Mouse (Mus musculus) liver, embryonic 16.5 days (tissue): ENCODE measurements around the gene Mcm2. TPM values are rescaled to one million over a fixed set of nuclear protein-coding genes. Genes with fewer than 3 reads are reported as not detected.

ENCODE experiments used
- ATAC-seq: fragments of 200-750 bp; cut with Nextera tagmentation; 2 replicates; pipeline ENCODE4 v1.8.0; 2017; ENCODE audit warnings: low read depth, mild to moderate bottlenecking, moderate number of reproducible peaks, moderate library complexity
- H3K27ac ChIP-seq: fragments of 300-500 bp; sonication (generic); 2 replicates; pipeline ENCODE4 v1.5.1; 2014; ENCODE audit warnings: mild to moderate bottlenecking, low read length
- H3K27me3 ChIP-seq: fragments of 300-500 bp; sonication (generic); 2 replicates; pipeline ENCODE4 v1.6.1; 2014; ENCODE audit warnings: low read depth, low read length, mixed read lengths; ENCODE audit not compliant: control insufficient read depth, insufficient read depth
- H3K36me3 ChIP-seq: fragments of 300-500 bp; sonication (generic); 2 replicates; pipeline ENCODE4 v1.6.1; 2014; ENCODE audit warnings: mild to moderate bottlenecking; ENCODE audit not compliant: control insufficient read depth, insufficient read depth
- H3K4me1 ChIP-seq: fragments of 300-500 bp; sonication (generic); 2 replicates; pipeline ENCODE4 v1.6.1; 2014; ENCODE audit warnings: low read depth, low read length, mixed read lengths; ENCODE audit not compliant: control insufficient read depth
- H3K4me2 ChIP-seq: fragments of 300-500 bp; sonication (generic); 2 replicates; pipeline ENCODE4 v1.6.1; 2014; ENCODE audit warnings: low read depth, low read length, mixed read lengths
- H3K4me3 ChIP-seq: fragments of 300-500 bp; sonication (generic); 2 replicates; pipeline ENCODE4 v1.5.1; 2014; ENCODE audit warnings: low read depth, mild to moderate bottlenecking, low read length
- H3K9ac ChIP-seq: fragments of 300-500 bp; sonication (generic); 2 replicates; pipeline ENCODE4 v1.6.1; 2014; ENCODE audit warnings: low read depth, low read length
- H3K9me3 ChIP-seq: fragments of 300-500 bp; sonication (generic); replicated peaks from 2 replicates; pipeline ENCODE4 v1.6.1; 2016; ENCODE audit warnings: low read length; ENCODE audit not compliant: control insufficient read depth
- WGBS: fragments of 180-500 bp; shearing (Covaris S2); extraction: QIAGEN DNeasy Blood & Tissue Kit; methylation state at CpG from one replicate; pipeline ENCODE4 v1.1.7; 2014; ENCODE audit not compliant: insufficient replicate concordance; 5-methylcytosine and 5-hydroxymethylcytosine counted together
- polyA plus RNA-seq: library from polyadenylated mRNA; unstranded; fragments of >200 nt; fragmentation: Nextera tagmentation; extraction: Ambion mirVana; gene quantifications from 2 replicates; pipeline ENCODE4 v1.2.1, GENCODE M21; 2015

The Mcm2 gene
- polyA plus RNA-seq, 1 experiment from 2014 or later = 128 TPM

- peaks cover 4% of the 10 kb centered on the region for H3K4me1 ChIP-seq
- H3K27ac ChIP-seq = no peak overlapping the region
- H3K4me3 ChIP-seq = no peak overlapping the region
- ATAC-seq = no peak
- no peaks in the 10 kb centered on the region for H3K27me3 ChIP-seq
- H3K36me3 ChIP-seq = no peaks in the 10 kb centered on the region
- H3K9ac ChIP-seq = no peak overlapping the region
- 69% methylated on average over 6 of the region's 6 CpGs for WGBS
- no peak overlapping the region for H3K4me2 ChIP-seq
- H3K9me3 ChIP-seq = no peaks in the 10 kb centered on the region
Observed at GRCm38 (mm10) chr6:88929451-88929850, 30.9 kb upstream of the Mcm2 start.

- Histone ChIP-seq H3K9me3 (no peaks in the 10 kb centered on the region), H3K36me3 (no peaks in the 10 kb centered on the region), H3K4me2 (no peak overlapping the region), H3K9ac (no peak overlapping the region), H3K4me3 (no peak overlapping the region), H3K27me3 (no peaks in the 10 kb centered on the region), H3K27ac (no peak overlapping the region), H3K4me1 (peaks cover 4% of the 10 kb centered on the region)
- WGBS = 47% methylated on average over 5 of the region's 5 CpGs
- ATAC-seq = no peak
Observed at GRCm38 (mm10) chr6:88928576-88928975, 30.0 kb upstream of the Mcm2 start.

GRCm38 (mm10) chr6:88928026-88928425 is 29.4 kb upstream of the Mcm2 start:
- no peak for ATAC-seq

GRCm38 (mm10) chr6:88927595-88927994 is 29.0 kb upstream of the Mcm2 start:
- Histone ChIP-seq H3K4me2 (no peak overlapping the region), H3K27ac (no peak overlapping the region), H3K27me3 (no peaks in the 10 kb centered on the region), H3K4me1 (peaks cover 4% of the 10 kb centered on the region), H3K36me3 (no peaks in the 10 kb centered on the region), H3K4me3 (no peak overlapping the region), H3K9ac (no peak overlapping the region), H3K9me3 (no peaks in the 10 kb centered on the region)
- WGBS = 16% methylated on average over 2 of the region's 2 CpGs
- no peak; the same call in 1 of the 2 replicates for ATAC-seq

More at GRCm38 (mm10) chr6:88928026-88928425, 29.4 kb upstream of the Mcm2 start:
- Histone ChIP-seq H3K4me2 (no peak overlapping the region), H3K27me3 (no peaks in the 10 kb centered on the region), H3K9me3 (no peaks in the 10 kb centered on the region), H3K4me3 (no peak overlapping the region), H3K9ac (no peak overlapping the region), H3K4me1 (peaks cover 4% of the 10 kb centered on the region), H3K27ac (no peak overlapping the region), H3K36me3 (no peaks in the 10 kb centered on the region)
- WGBS = 76% methylated on average over 1 of the region's 1 CpGs

GRCm38 (mm10) chr6:88926870-88927269 is 28.3 kb upstream of the Mcm2 start:
- no peaks in the 10 kb centered on the region for H3K36me3 ChIP-seq
- 14% methylated on average over 3 of the region's 3 CpGs for WGBS
- no peak overlapping the region for H3K4me3 ChIP-seq
- H3K9ac ChIP-seq = no peak overlapping the region
- H3K4me1 ChIP-seq = peaks cover 4% of the 10 kb centered on the region
- H3K27me3 ChIP-seq = no peaks in the 10 kb centered on the region
- ATAC-seq = peak; percentile 38; the same call in 1 of the 2 replicates
- no peaks in the 10 kb centered on the region for H3K9me3 ChIP-seq
- H3K4me2 ChIP-seq = no peak overlapping the region
- H3K27ac ChIP-seq = no peak overlapping the region

- ATAC-seq = no peak
- H3K27ac ChIP-seq = no peak overlapping the region
Observed at GRCm38 (mm10) chr6:88925640-88926205, 27.1 kb upstream of the Mcm2 start.

GRCm38 (mm10) chr6:88924502-88925275 is 26.1 kb upstream of the Mcm2 start:
- 24% methylated on average over 5 of the region's 5 CpGs for WGBS
- Histone ChIP-seq H3K4me3 (no peak overlapping the region), H3K4me2 (no peak overlapping the region), H3K27ac (no peak overlapping the region), H3K36me3 (no peaks in the 10 kb centered on the region), H3K4me1 (peaks cover 4% of the 10 kb centered on the region), H3K9me3 (no peaks in the 10 kb centered on the region), H3K9ac (no peak overlapping the region), H3K27me3 (no peaks in the 10 kb centered on the region)
- no peak for ATAC-seq

More at GRCm38 (mm10) chr6:88925640-88926205, 27.1 kb upstream of the Mcm2 start:
- Histone ChIP-seq H3K36me3 (no peaks in the 10 kb centered on the region), H3K9ac (no peak overlapping the region), H3K4me3 (no peak overlapping the region), H3K4me2 (no peak overlapping the region), H3K9me3 (no peaks in the 10 kb centered on the region), H3K27me3 (no peaks in the 10 kb centered on the region), H3K4me1 (peaks cover 4% of the 10 kb centered on the region)
- WGBS = 55% methylated on average over 4 of the region's 4 CpGs

- peaks cover 32% of the 10 kb centered on the region for H3K4me1 ChIP-seq
- WGBS = 81% methylated on average over 8 of the region's 8 CpGs
Observed at GRCm38 (mm10) chr6:88918802-88919201, 20.2 kb upstream of the Mcm2 start.

GRCm38 (mm10) chr6:88916153-88916552 is 17.6 kb upstream of the Mcm2 start:
- no peaks in the 10 kb centered on the region for H3K9me3 ChIP-seq
- H3K4me1 ChIP-seq = peaks cover 42% of the 10 kb centered on the region
- peaks cover 11% of the 10 kb centered on the region; the same call in 1 of the 2 replicates for H3K36me3 ChIP-seq
- peak overlapping the region; percentile 55 for H3K4me2 ChIP-seq
- no peaks in the 10 kb centered on the region for H3K27me3 ChIP-seq
- 62% methylated on average over 1 of the region's 1 CpGs for WGBS
- peak; percentile 56 for ATAC-seq
- H3K4me3 ChIP-seq = peak overlapping the region; percentile 37
- H3K9ac ChIP-seq = no peak overlapping the region; the same call in 1 of the 2 replicates
- H3K27ac ChIP-seq = peak overlapping the region; percentile 94

More at GRCm38 (mm10) chr6:88918802-88919201, 20.2 kb upstream of the Mcm2 start:
- Histone ChIP-seq H3K36me3 (no peaks in the 10 kb centered on the region), H3K4me2 (no peak overlapping the region), H3K9me3 (no peaks in the 10 kb centered on the region), H3K27ac (no peak overlapping the region), H3K4me3 (no peak overlapping the region), H3K27me3 (no peaks in the 10 kb centered on the region), H3K9ac (no peak overlapping the region)
- no peak for ATAC-seq
